Mouse (Mus musculus): ENCODE data around the gene Gnb2. TPM values are rescaled to one million over a fixed set of nuclear protein-coding genes. Genes with fewer than 3 reads are reported as not detected.

The Gnb2 gene
- total RNA-seq, 1 experiment from 2014 or later: 574 TPM

- DNase-seq: no peak
Measured at GRCm38 (mm10) chr5:137540991-137541390, 7.7 kb upstream of the Gnb2 start.

- DNase-seq: peak; percentile 59
Measured at GRCm38 (mm10) chr5:137539291-137539801, 6.0 kb upstream of the Gnb2 start.

GRCm38 (mm10) chr5:137537461-137537860, 4.2 kb upstream of the Gnb2 start:
- DNase-seq: no peak

- no peak for DNase-seq
Measured at GRCm38 (mm10) chr5:137535318-137535717, 2.0 kb upstream of the Gnb2 start.

- no peak for DNase-seq
Measured at GRCm38 (mm10) chr5:137534762-137535161, 1.5 kb upstream of the Gnb2 start.

- DNase-seq: no peak
Measured at GRCm38 (mm10) chr5:137532808-137533116, 548 bp downstream of the Gnb2 start.

GRCm38 (mm10) chr5:137532131-137532807, 1.0 kb downstream of the Gnb2 start:
- DNase-seq: peak; percentile 51

GRCm38 (mm10) chr5:137531414-137532130, 1.7 kb downstream of the Gnb2 start:
- peak; percentile 82 for DNase-seq

GRCm38 (mm10) chr5:137530588-137531413, 2.5 kb downstream of the Gnb2 start:
- peak; percentile 82 for DNase-seq

- no peak for DNase-seq
Measured at GRCm38 (mm10) chr5:137530075-137530474, 3.2 kb downstream of the Gnb2 start.

GRCm38 (mm10) chr5:137529221-137529995, 3.9 kb downstream of the Gnb2 start:
- DNase-seq: no peak

GRCm38 (mm10) chr5:137528247-137528968, 4.9 kb downstream of the Gnb2 start:
- no peak for DNase-seq

GRCm38 (mm10) chr5:137527413-137527812, 5.9 kb downstream of the Gnb2 start:
- DNase-seq: no peak

GRCm38 (mm10) chr5:137526192-137526936, 6.9 kb downstream of the Gnb2 start:
- DNase-seq: peak; percentile 79

- DNase-seq: no peak
Measured at GRCm38 (mm10) chr5:137525511-137525910, 7.8 kb downstream of the Gnb2 start.

- DNase-seq: no peak
Measured at GRCm38 (mm10) chr5:137524671-137525070, 8.6 kb downstream of the Gnb2 start.

- DNase-seq: no peak
Measured at GRCm38 (mm10) chr5:137524251-137524515, 9.1 kb downstream of the Gnb2 start.

- DNase-seq: no peak
Measured at GRCm38 (mm10) chr5:137523396-137524250, 9.7 kb downstream of the Gnb2 start.

- DNase-seq: no peak
Measured at GRCm38 (mm10) chr5:137522711-137523110, 10.6 kb downstream of the Gnb2 start.

- DNase-seq: no peak
Measured at GRCm38 (mm10) chr5:137521861-137522260, 11.4 kb downstream of the Gnb2 start.
